Mouse (Mus musculus) 3134 (cell line): ENCODE measurements around the gene Rapgef3.

ENCODE experiments used
- DNase-seq: peaks from one replicate; pipeline ENCODE4 v3.0.0-alpha.2; 2011; ENCODE audit warnings: low spot score; ENCODE audit not compliant: insufficient read length; ENCODE audit errors: extremely low read depth

Rapgef3 gene

DNA sequence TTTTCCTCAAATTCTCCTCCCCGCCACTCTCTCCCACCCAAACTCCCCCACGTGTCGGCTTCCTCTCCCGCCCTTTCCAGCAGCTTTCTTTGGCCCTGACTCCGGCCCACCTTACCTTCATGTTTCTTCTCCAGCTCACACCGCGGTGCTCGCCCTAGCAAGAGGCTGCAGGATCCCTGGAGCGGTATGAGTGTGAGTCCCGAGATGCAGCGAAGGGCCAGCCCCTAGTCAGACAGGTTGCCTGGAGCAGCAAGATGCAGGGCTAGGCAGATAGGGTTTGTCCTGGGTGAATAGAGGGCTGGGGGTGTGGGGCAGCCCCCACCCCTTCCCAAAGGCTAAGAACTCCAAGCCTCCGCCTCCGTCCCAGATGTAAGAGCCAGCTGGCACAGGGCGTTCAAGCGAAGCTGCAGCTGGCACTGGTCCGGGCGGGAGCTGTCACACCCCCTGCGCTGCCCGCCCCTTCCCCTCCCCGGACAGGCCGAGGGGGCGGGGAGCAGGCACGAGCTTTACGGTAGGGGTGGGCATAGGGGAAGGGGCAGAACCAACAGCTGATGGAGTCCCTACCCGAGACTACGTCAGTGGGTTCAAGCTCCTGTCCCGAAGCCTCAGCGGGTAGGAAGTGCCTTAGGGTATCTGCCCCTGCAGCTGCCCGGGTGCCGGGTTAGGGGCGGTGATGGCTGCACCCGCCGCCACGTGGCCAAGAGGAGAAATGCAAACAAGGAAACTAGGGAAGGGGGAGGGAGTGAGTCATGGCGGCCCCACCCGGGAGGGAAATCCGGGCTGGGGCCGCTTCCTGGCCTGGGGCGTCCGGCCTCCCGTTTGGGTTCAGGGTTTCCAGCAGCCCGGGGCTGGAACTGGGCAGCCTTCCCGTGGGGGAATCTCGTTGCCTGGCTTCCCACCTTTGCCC, at the start of gene Rapgef3:
Gene Rapgef3 (minus strand): TSS at position 693 of the 907 bp plus-strand sequence.
- peak; percentile 85 for DNase-seq

DNA sequence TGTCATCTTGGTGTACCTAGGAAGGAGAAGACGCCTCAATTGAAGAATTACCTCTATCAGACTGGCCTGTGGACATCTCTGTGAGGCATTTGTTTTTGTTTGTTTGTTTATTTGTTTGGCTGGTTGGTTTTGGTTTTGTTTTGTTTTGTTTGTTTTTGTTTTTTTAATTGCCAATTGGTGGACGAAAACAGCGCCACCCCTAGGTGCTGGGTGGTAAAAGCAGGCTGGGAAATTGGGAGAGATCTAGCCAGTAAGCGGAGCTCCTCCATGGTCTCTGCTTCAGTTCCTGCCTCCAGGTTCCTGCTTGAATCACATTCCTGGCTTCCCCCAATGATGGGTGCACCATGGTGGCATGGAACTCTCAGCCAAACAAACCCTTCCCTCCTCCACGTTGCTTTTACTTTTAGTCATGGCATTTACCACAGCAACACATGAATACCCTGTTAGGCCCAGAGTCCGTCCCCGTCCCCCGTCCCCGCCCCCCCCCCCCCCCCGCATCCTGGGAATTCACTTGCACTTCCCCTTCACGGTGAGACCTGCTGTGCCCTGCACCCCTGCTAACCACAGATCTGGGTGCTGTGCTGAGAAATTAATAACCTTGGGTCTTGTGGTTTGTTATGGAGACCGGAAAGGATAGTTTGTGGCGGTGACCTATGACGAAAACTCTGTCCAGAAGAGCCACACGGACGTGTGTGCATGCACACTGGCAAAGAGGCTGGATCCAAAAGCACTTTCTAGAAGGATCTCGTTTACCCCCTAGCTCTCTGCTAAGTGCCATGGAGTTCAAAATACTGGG, 48.6 kb upstream of the Rapgef3 start:
- no peak for DNase-seq

DNA sequence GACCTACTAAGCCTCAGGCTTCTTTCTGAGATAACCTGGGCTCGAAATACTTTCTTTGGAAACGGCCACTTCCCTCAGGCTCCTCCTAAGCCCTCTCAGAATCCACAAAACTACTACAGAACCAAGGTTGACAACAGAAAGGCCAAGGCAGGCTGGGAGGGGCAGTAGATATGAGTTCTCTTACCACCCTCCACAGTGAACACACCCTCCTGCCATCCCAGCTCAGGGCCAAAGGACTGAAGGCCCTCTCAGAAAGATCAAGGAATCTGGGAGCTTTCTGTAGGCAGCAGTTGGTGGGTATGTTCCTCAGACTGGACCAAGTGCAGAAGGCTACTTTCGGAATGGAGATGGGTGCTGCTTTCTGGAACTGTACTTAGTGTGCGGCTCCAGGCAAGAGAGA, 47.5 kb upstream of the Rapgef3 start:
- DNase-seq = no peak

DNA sequence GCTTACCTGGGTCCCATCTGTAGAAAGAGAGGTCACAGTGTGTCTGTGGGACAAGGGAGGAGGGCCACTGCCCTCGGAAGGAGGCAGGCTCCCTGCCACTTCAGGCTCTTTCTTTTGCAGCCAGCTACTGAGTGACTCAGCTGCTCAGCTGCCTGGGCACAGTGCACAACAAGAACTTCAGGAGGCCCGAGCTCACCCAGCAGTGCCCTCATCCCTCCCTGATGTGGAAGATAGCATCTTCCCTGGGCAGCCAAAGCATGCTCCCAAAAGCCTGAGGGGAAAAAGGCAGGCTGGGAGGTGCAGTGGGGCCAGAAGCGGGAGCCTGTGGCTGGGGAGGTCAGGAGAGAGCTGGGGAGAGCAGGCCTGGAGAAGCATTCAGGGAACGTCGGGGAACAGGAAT, 46.9 kb upstream of the Rapgef3 start:
- DNase-seq = peak; percentile 79

DNA sequence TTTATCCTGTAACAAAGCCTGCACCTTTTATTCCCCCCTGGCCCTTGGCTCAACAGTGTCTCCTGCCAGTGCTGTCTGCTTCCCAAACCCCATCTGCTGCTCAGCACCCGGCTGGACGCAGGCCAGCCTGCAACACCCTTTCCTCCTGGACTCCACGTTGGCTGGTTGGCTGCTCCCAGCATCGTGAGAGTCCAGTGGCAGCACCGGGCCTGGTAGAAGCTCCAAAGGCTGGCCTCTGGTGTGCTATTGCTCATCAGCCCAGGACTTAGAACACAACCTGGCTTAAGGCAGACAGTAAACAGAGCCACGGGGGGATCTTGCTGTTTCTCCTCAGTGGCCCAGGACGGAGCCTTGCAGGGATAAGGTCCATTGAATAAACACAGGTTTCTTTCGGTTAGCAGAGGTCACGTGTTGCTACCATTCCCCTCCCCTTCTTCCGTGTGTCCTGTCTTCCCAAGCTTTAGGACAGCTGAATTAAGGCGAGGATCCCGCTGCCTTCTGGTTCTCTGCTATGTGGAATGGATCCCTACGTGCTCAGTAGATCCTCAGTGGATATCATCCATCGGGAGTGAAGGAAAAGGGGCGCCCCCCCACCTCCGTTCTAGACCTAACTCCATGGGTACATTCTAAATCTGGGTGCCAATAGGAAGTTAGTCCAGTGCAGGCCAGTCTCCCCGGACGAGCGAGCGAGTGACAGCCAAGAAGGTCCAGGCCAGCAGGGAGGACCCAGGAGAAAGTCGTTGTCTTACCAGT, 45.9 kb upstream of the Rapgef3 start:
- peak; percentile 73 for DNase-seq

DNA sequence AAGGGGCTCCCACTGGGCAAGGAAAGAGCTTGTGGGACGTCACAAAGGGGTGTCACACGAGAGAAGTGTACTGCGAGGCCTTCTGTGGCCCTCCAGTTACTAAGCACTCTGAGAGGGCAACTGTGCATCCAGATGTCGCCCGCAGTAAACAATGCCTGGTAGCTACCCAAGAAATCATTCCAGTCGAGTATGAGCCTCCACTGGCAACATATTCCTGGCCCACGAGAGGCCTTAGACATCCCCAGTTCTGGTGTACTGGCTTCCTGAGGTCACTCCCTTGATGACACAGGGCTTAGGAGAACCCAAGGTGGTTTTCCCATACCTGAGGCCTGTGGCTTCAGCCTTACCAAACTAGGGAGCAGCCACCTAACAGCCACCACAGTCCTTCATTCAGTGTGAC, 45.1 kb upstream of the Rapgef3 start:
- no peak for DNase-seq

DNA sequence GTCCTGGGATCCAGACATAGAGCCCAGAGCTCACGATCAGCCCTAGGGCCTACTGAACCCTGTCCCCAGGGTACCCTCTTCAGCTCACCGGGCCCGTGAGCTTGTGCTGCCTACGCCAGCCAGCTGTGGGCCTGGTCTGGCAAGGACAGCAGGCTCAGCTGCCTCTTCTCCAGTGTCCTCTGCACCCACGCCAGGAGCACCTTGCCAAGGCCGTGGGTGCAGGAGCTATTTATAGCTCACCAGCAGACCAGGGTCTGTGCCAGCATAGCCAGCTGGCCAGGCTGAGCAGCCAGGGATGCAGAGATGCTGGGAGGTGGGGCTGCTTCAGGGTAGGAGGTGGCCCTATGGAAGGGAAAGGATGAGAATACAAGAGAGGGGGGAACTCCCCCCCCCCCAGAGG, 44.4 kb upstream of the Rapgef3 start:
- DNase-seq = peak; percentile 85

DNA sequence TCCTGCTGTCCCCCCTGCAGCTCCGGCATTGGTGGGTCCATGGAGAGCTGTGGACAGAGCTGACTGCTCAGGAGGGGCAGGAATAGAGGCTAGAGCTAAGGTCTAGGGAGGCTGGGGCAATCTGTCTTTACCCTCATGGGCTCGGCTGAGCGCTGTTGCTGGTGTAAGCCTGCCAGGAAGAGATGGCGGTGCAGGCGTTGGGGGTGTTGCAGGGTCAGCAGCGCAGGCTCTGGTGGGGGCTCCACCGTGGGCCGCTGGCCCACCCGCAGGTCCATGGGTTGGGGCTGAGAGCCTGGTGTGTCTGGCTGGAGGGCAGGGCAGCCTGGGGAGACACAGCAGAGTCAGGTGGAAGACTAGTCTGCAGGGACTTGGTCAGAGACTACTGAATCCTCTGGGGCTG, 43.5 kb upstream of the Rapgef3 start:
- DNase-seq = no peak

DNA sequence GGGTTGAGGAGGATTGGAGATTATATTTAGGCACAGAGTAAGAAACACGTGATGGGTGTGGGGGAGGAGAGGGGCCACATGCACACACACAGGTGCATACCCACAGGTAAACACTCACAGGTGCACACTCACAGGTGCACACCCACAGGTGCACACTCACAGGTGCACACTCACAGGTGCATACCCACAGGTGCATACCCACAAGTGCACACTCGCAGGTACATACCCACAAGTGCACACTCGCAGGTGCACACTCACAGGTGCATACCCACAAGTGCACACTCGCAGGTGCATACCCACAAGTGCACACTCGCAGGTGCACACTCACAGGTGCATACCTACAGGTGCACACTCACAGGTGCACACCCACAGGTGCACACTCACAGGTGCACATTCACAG, 42.6 kb upstream of the Rapgef3 start:
- DNase-seq = no peak

DNA sequence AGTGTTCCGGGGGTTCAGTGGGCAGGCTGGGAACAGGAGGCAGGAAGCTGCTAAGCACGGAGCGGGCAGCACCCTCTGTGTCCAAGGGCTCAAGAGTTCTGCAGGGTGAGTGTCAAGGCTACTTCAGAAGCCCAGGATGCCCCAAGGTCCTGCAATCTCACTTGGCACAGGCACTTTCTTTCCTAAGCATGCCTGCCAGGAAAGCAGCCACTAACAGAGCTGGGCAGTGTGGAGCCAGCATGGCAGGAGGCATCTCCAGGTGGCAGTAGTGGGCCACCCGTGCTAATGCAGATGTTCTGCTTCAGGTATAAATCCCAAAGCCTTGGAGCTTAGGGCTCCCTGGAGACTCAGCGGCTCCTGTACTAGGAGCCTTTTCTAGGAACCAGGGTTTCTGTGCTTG, 42.2 kb upstream of the Rapgef3 start:
- DNase-seq = no peak

DNA sequence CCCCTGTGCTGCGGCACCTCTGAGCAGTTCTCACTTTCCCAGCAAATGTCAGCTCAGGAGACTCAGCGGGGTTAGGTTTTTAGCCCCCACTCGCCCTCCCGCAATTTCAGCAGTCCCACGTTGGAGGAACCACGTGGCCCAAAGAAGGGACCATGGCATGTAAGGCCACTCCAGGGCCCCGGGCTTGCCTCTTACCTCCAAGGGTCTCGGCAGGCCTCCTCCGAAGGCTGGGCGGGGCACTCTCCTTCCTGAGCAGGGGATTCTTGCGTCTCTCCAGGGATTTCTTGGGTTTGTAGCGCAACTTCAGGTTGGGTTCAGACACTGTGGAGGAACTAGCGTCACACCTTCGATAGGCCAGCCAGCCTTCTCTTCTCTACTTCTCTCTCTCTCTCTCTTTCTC, 41.4 kb upstream of the Rapgef3 start:
- no peak for DNase-seq

DNA sequence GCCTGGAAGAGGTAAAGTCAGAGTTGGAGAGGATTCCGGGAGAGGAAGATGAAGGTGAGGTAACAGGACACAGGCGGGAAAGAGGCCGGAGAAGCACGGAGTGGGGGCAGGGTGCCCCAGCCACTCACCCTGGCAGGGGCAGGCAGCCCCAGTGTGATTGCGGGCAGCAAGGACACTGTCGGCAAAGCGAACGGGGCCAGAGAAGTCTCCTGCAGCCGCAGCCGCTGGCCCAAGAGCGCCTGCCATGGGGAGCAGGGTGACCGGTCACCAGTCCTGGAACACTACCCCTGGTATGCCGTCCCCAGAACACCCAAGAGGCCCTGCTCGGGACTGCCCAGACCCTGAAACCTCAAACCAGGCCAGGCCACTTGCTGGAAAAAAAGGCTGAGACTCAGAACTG, 40.8 kb upstream of the Rapgef3 start:
- DNase-seq = no peak

DNA sequence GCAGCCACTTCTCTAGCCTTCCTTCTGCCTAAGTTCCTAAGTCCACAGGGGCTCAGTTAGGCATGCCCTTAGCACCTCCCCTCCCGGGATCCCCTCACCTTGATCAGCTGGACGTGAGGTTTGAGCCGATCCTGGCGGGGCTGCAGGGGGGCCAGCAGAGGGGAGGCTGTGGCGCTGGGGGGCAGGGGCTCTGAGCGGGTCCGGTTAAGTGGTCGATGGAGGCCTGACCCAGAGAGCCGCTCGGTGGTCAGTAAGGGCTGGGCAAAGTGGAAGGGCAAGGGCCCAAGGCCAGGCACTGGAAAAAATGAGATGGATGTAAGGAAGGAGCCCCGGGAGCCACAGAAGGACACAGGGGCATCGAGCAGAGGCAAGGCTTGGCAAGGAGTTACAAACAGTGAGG, 40.1 kb upstream of the Rapgef3 start:
- no peak for DNase-seq

DNA sequence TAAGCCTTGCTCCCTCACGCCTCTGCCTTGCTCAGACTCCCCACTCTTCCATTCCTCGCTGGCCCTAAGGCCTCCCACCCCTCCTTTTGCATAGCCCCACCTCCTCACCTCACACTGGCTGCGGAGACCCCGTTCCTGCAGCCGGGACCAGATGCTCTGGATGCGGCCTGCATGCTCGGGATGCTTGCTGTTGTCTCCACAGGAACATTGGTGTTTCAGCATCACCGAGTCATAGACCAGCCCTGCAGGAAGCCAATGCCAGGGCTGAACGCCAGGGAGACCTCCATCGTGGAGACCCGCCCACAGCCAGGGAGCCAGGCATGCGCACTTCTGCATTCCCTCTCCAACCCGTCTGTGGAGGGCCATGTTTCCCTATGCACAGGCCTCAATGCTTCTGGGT, 34.8 kb upstream of the Rapgef3 start:
- no peak for DNase-seq

DNA sequence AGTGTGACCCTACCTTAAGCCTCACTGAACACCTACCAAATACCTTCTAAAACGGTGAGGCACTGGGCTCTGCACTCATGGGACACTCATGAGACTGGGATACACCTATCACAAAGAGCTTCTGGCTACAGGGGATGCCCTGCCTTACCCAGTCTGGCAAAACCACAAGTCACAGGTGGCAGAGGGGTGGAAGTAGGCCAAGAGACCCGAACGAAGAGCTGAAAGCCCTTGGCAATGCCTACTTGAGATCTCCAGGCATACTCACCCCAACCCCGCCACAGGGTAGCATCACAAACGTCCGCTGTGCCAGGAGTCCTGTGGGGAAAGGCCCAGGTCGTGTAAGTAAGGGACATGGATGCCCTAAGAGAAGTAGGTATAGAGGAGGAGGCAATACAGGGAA, 34.0 kb upstream of the Rapgef3 start:
- DNase-seq = no peak

DNA sequence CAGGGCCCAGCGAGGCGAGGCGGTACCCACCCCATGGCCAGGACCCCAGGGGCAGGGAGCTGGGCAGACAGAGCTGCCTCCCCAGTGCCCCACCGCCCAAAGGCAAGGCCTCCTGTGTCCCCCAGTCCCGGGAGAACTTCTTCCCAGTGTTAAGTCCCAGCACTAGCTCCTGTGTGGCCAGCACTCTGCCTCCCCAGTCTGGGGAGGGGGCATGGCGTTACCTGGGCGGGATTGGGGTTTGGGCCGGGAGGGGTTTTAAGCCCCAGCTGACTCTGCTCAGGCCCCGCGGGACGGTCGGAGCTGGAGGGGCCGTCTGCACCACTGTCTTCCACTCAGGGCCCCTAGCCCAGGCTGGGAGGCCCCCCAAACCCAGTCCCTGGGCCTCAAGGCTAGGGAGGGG, 33.1 kb upstream of the Rapgef3 start:
- no peak for DNase-seq

DNA sequence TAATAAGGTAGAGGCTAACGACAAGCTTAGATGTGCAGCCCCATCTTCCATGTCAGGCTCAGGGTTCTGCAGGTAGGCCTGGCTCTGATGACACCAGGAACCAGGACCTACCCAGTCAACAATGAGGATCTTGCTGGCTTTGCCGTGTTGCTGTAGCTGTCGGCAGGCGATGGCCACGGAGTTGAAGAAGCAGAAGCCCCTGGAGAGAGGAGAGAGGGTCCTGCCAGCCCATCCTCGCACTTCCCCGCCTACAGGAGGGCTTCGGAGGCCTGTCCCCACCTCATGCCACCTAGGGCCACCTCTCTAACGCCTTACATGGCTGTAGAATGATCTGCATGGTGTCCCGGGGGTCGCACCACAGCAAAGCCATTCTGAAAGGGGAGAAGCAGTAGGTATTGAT, 31.7 kb upstream of the Rapgef3 start:
- no peak for DNase-seq

DNA sequence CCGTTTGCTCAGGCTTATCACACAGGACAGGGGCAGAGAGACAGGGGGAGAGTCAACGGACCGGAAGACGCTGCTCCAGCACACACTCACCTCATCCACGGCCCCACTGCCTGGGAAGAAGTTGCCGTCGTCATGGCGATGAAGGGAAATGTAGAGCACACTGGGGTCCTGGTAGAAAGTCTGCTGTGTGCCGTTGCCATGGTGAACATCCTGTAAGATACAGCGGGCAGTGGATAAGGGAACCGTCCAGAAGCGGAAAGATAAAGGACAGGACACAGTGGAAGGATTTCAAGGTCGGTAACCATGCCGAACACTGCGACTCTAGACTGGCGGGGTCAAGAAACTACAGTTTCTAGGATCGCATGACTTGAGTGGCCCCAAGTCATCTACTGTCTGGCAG, 30.4 kb upstream of the Rapgef3 start:
- no peak for DNase-seq

DNA sequence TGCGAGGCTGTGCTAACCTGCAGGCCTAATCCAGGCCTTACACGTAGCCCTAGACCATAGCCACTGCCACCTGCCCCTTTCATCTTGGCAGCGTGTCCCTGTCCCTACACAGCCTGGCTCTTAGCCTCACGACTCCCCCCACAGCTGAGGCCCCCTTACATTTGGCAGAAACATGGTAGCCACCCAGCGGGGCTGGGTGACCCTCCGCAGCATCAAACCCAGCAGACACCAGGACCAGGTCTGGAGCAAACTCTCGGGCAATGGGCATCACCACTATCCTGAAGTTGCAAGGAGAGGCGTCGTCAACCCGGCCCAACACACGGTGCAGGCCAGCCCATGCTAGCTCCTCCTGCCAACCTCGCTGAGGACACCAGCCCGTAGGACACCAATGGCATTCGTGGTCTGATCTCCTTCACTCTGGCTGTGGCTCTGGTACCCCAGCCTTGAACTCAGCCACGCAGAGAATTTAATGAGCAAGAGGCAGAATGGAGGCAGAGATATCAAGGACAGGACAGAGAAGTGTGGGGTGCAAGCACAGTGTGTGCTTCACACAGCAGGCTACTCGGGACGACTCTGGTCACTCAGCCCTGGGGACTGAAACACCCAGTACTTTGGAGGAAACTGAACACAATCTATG, 29.0 kb upstream of the Rapgef3 start:
- no peak for DNase-seq

DNA sequence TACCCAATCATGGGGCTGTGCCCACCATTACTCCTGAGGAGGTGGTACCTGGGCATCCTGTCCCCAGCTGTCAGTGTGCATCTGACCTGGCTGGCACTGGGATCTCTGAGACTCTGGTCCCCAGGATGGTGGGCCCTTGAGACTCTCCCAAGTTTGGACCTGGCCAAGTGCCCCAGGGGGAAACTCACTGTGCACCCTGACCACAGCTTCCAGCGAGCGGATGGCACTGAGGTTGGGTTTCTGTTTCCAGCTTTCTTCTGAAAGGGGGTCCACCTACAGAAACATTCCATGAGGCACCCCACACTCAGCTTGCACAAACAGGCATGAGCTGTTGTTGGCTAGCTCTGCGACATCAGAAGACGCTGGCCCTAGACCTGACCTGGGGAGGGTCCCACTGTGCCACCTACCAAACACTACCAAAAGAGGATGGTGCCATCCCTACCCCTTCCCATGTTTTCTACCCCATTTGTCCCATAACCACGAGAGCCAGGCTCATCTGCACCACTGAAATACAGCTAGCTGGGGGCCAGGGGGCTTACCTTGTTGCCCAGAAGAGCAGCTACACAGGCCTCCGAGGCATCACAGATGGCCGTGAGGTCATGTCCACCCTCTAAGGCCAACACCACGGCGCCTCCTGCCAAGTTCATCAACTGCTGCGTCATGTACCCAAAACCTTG, 27.9 kb upstream of the Rapgef3 start:
- DNase-seq = no peak
